Mouse (Mus musculus): ENCODE results near the gene Ddx27.

Ddx27 gene

DNA sequence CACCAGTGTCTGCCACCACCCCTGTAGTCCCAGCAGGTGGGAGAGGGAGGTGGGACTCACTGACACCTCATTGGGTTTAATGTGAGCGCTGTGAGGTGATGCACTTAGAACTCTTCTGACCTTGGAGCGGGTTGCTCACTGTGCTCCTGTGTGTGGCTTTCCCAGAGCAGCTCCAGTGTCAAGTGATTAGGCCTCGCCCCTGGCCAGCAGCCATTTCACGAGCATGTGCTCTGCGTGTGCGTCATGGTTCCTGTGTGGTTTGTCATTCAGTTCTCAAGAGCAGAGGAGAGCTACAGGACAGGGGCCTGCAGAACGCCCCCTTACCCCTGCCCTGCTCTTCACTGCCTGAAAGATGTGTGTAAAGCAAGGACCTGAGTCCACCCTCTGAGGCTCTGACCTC, 13.6 kb downstream of the Ddx27 start:
- no peak for DNase-seq (ENCODE audit: low spot score in 2 of 2)

- no peak for DNase-seq (ENCODE audit: low spot score in 2 of 2)
Measured at GRCm38 (mm10) chr2:167030507-167030906, 15.5 kb downstream of the Ddx27 start.

GRCm38 (mm10) chr2:167037710-167038109, 22.7 kb downstream of the Ddx27 start:
- DNase-seq (ENCODE audit: low spot score in 2 of 2) = no peak

DNA sequence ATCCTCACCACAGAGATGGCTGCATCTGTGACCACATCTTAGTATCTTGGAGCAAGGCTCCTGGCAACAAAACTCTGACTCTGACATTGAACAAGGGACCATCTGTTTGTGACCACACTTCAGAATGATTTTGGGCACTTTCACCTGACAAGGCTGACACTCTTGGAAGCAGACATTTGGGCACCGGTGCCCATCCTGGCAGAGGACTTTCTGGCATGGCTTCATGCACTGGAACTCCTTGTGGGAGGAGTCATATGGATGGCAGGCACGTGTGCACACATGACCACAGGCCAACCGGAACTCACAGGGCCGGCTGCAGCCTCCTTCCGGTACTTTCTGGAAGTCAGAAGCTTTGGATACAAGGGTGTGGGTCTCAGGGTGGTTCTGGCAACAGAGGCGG, 23.3 kb downstream of the Ddx27 start:
- DNase-seq (ENCODE audit: low spot score in 2 of 2) = no peak

GRCm38 (mm10) chr2:167038716-167039115, 23.7 kb downstream of the Ddx27 start:
- DNase-seq (ENCODE audit: low spot score in 2 of 2) = no peak

DNA sequence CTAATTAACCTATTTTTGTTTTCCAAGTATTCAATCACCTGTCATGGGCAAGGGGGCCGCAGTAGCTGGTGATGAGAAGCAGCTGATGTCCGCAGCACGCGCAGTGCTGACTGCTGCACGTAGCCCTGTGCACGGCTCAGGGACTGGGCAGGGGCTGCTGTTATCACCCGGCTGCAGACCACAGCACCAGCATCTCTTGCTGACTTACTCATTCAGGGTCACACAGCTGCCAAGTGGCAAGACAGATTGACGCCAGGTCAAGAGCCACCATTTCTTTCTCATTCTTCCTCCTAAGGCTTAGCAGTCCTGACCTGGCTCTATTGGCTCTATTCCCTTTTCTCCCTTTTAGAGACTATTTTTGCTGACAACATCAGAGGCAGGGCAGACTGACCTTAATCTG, 24.4 kb downstream of the Ddx27 start:
- no peak for DNase-seq (ENCODE audit: low spot score in 2 of 2)

GRCm38 (mm10) chr2:167043400-167044121, 28.6 kb downstream of the Ddx27 start:
- no peak for DNase-seq (ENCODE audit: low spot score in 2 of 2)

GRCm38 (mm10) chr2:167048223-167048622, 33.2 kb downstream of the Ddx27 start:
- no peak for DNase-seq (ENCODE audit: low spot score in 2 of 2)

GRCm38 (mm10) chr2:167048698-167049358, 33.8 kb downstream of the Ddx27 start:
- no peak for DNase-seq (ENCODE audit: low spot score in 2 of 2)

DNA sequence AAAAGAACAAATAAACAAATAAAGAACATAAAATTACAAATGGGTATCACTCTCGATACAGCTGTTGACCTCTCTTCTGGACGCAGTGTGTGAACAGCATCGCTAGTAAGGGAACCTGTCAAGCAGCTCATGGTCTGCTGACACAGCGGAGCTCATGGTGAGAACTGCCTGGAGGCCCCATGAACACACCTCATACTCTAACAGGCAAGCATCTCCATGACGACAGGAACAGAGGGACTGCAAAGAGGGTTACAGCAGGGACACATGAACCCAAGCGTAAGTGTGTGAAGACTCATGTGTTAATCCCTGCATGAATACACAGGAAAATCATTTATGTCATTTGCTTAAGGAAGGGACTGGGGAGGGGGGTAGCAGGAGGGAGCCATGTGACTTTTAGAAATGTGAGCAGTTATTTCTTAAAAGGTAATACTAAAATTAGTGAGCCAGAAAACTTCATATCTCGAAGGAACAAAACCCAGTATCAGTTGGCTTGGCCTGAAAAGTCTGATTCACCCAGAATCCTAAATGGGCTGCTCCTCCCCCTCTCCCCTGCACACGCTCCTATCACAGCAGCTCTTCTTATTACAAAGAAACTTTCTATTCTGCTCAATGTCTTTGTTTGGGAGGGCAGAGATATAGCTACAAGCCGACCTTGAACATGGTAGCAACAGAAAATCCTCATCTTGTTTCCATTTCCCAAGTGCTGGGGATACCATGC, 38.3 kb downstream of the Ddx27 start:
- no peak for DNase-seq (ENCODE audit: low spot score in 2 of 2)

- no peak for DNase-seq (ENCODE audit: low spot score in 2 of 2)
Measured at GRCm38 (mm10) chr2:167055386-167055785, 40.4 kb downstream of the Ddx27 start.

- DNase-seq (ENCODE audit: low spot score in 2 of 2) = no peak
Measured at GRCm38 (mm10) chr2:167056210-167056941, 41.4 kb downstream of the Ddx27 start.

DNA sequence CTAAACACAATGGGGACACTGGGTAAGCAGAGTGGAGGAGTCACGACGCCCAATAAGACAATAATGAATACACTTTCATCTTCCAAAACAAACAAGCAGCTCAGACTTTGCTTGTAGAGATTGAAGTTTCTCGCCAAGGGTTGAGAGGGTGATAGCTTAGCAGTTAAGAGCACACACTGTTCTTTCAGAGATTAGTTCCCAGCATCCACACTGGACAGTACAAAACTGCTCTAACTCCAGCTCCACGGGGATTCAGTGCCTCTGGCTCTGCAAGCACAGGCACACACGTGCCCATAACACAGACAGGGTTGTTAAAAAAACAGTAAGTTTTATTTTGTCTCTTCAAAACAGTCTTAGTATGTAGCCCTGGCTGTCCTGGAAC, 41.9 kb downstream of the Ddx27 start:
- DNase-seq (ENCODE audit: low spot score in 2 of 2) = no peak

DNA sequence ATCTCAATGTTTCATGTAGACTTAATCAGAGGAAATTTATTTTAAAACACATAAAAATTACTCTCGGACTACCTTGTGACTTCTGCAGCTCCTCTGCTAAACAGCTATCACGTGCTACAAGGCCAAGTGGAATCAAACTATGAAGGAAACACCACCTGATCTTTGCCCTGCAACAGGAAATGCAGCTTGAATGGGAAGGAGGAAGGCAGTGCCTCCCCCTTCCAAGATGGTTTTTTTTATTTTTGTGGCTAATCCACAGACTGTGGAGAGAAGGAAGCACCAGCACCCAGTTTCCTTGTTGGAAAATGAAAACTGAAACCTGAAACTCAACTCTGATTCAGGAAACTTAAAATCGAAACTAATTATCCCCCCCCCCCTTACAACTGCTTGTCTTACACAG, 43.2 kb downstream of the Ddx27 start:
- no peak for DNase-seq (ENCODE audit: low spot score in 2 of 2)

- DNase-seq (ENCODE audit: low spot score in 2 of 2) = no peak
Measured at GRCm38 (mm10) chr2:167058814-167059387, 43.9 kb downstream of the Ddx27 start.

DNA sequence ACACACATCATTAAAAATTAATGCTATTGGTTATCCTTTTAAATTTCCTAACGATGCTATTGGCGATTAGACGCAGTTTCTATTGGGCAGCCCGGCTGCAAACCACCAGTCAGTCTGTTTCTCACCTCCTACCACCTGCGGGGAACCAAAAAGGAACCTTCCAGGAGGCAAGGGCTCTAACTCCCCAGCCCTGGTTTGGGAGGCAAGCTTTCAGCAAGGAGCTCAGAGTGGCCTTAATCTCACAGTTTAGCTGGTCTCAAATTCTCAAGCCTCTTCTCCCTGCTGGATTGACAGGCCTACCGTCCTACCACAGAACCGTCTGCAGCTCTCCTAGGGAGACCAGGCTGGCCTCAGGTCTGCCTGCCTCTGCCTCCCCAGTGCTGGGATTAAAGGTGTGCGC, 44.5 kb downstream of the Ddx27 start:
- DNase-seq (ENCODE audit: low spot score in 2 of 2) = no peak

DNA sequence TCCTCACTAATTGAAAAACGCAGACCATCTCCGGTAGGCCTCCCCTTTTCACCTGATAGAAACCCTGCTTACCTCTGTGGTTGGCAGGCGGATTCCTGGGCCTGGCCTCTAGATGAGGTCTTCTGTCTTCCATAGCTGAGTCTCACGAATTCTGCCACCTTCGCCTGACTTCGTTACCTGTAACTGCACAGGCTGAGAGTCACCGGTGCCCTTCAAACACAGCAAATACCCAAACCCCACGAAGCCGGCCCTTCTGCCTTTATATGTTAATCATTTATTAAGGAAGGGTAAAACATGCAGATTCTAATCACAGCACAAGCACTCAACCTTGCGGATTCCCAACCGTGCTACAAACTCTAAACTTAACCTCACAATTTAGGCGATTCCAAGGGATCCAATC, 45.0 kb downstream of the Ddx27 start:
- DNase-seq (ENCODE audit: low spot score in 2 of 2) = no peak

- DNase-seq (ENCODE audit: low spot score in 2 of 2) = no peak
Measured at GRCm38 (mm10) chr2:167060360-167060759, 45.4 kb downstream of the Ddx27 start.

DNA sequence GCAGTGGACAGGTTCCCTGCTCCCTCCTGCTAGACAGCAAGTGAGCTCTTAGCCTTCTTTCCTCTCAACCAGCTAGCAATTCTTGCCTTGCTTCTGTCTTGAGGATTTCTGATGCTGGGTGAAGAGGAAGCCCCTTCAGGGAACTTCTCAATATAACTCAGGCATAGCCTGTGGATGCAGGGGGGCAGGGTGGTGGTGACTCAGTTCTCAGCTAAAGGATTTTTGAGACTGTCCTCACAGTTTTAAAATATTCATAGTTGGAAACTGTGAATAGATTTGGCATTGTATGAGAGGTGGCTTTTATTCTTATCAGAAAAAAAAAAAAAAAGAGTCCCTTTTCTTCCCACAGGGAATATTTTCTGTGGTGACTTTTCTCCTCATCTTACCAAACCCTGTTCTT, 45.8 kb downstream of the Ddx27 start:
- no peak for DNase-seq (ENCODE audit: low spot score in 2 of 2)

- DNase-seq (ENCODE audit: low spot score in 2 of 2) = no peak
Measured at GRCm38 (mm10) chr2:167061381-167062034, 46.5 kb downstream of the Ddx27 start.

DNA sequence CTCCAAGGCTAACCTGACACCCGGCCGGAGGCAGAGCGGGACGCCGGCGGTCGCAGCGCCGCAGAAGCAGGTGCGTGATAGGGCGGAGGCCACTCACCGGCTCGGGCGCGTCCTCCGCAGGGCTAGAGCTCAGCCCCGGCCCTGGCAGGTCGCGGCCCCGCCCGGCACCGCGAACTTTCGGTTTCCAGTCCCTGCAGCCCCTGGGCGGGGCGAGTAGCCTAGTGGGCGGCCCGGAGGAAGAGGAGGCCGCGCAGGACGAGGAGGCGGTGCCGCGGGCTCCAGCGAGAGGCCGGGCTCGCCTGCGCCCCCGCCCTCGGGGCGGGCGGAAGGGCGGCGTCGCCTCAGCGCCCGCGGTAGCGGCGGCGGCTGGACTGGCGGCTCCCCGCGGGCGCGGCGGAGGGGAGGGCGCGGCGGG, 47.5 kb downstream of the Ddx27 start:
- peak; percentile 62 to 69 for DNase-seq (ENCODE audit: low spot score in 2 of 2)

Measured in frontal cortex, postnatal 25 days (tissue).